Mouse (Mus musculus) ES-Bruce4 (cell line): ENCODE measurements around the gene Adgrg4.

Experiments
- CTCF ChIP-seq: IDR thresholded peaks from one replicate; pipeline ENCODE4 v1.8.1; 2011; ENCODE audit warnings: low read depth, low read length
- EP300 ChIP-seq: IDR thresholded peaks from 2 replicates; pipeline ENCODE4 v1.6.1; 2011; ENCODE audit warnings: low read depth, low read length; ENCODE audit not compliant: insufficient read depth
- POLR2A ChIP-seq: IDR thresholded peaks from one replicate; pipeline ENCODE4 v1.8.1; 2011; ENCODE audit warnings: low read length; ENCODE audit not compliant: insufficient read depth

GRCm38 (mm10) chrX:56835842-56836241, 34.1 kb upstream of the Adgrg4 start:
- TF ChIP-seq POLR2A (no peak), CTCF (no peak), EP300 (no peak)
